Comparison of ENCODE assay signal across 19 mouse cellular contexts in the genomic region with DNA sequence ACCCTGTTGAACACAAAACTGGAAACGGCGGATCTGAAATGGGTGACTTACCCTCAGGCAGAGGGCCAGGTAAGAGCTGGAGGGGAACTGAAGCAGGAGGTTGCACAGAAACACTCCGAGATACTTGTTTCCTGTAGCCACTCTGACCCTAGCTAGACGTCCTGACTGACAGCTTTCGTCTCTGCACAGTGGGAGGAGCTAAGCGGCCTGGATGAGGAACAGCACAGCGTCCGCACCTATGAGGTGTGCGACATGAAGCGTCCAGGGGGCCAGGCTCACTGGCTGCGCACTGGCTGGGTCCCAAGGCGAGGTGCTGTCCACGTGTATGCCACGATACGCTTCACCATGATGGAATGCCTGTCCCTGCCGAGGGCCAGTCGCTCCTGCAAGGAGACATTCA. TPM values are rescaled to one million over a fixed set of nuclear protein-coding genes. Genes with fewer than 3 reads are reported as not detected.
A peak's percentile ranks its signal among the peaks of the same experiment; 100 is the strongest.
DNase-seq lines count a peak whose midpoint lies in the region; ATAC-seq and TF ChIP-seq lines count a peak whose summit lies in the region.
"Had no signal": no experiment of that assay in that cellular context is flagged by ENCODE, and none has a peak within 500 bp of the region (broad histone marks: within the 10 kb centered on the region; RNA-seq: fewer than 3 reads in every experiment).

No protein-coding gene starts in this region.

- H3K4me3 ChIP-seq in heart, adult 2 months = peak overlapping the region; percentile 27
- no peak overlapping the region for H3K4me3 ChIP-seq in kidney, embryonic 15.5 days (replicated peaks)
- H3K4me3 ChIP-seq in megakaryocyte, embryonic 14.5 days (replicated peaks) = peak overlapping the region; percentile 25
- H3K4me3 ChIP-seq: left cerebral cortex, adult 2 months; limb, embryonic 15.5 days; midbrain, embryonic 13.5 days had no signal

- no peaks in the 10 kb centered on the region for H3K9me3 ChIP-seq in kidney, embryonic 15.5 days (replicated peaks)
- no peaks in the 10 kb centered on the region for H3K9me3 ChIP-seq in megakaryocyte, embryonic 14.5 days
- H3K9me3 ChIP-seq: limb, embryonic 15.5 days; midbrain, embryonic 13.5 days had no signal

- H3K27me3 ChIP-seq in heart, adult 2 months (ENCODE audit: control insufficient read depth, insufficient read depth, low read length) = no peaks in the 10 kb centered on the region
- H3K27me3 ChIP-seq in kidney, embryonic 15.5 days = no peaks in the 10 kb centered on the region
- H3K27me3 ChIP-seq in megakaryocyte, embryonic 14.5 days (replicated peaks) = peaks cover 64% of the 10 kb centered on the region
- H3K27me3 ChIP-seq: limb, embryonic 15.5 days had no signal

- no peak for TF ChIP-seq EP300 in heart, adult 2 months (IDR thresholded peaks at IDR 0.05; ENCODE audit: insufficient read depth, low read depth, low read length)

- no peak for ATAC-seq in kidney, embryonic 15.5 days (replicated peaks; ENCODE audit: low FRiP score)
- ATAC-seq in megakaryocyte, adult 5-6 weeks (ENCODE audit: poor library complexity, severe bottlenecking) = no peak
- ATAC-seq: hindbrain, postnatal 0 days; midbrain, embryonic 13.5 days had no signal

- peak overlapping the region; percentile 4; the same call in 1 of the 2 replicates for H3K9ac ChIP-seq in heart, adult 2 months (ENCODE audit: low read depth, low read length)
- no peak overlapping the region for H3K9ac ChIP-seq in kidney, embryonic 15.5 days
- H3K9ac ChIP-seq: limb, embryonic 15.5 days; midbrain, embryonic 13.5 days had no signal

- intact Hi-C loops in heart, adult 2 months (cut with DNase I) = loop anchor here (5.0 kb wide), 1 partner anchor 428 kb away; no protein-coding TSS in a partner anchor
- intact Hi-C loops in heart, postnatal 25 days (cut with DNase I) = loop anchor here (2.0 kb wide), 1 partner anchor 19 kb away; no protein-coding TSS in a partner anchor

- 0 out of 2 replicates have a peak, but pooled peaks have one; percentile 12 for TF ChIP-seq POLR2A in heart, adult 2 months (IDR thresholded peaks at IDR 0.05; ENCODE audit: insufficient read depth, low read depth, low read length)

- no peak for DNase-seq in heart, adult 2 months
- DNase-seq in heart, postnatal 25 days (ENCODE audit: low spot score) = no peak
- no peak for DNase-seq in kidney, postnatal 14 days
- DNase-seq in urinary bladder, postnatal 4 days (ENCODE audit: low spot score in 2 of 2) = no peak
- DNase-seq in frontal cortex, postnatal 25 days (ENCODE audit: low spot score in 2 of 2) = no peak
- DNase-seq: adrenal gland, postnatal 36 days; cerebellum, postnatal 25 days; kidney, adult 9 months; lung, adult 2 months; right cerebral cortex, adult 18-20 months; thymus, postnatal 14 days had no signal

- H3K27ac ChIP-seq in heart, adult 2 months = peak overlapping the region; percentile 31
- H3K27ac ChIP-seq in kidney, embryonic 15.5 days = no peak overlapping the region
- H3K27ac ChIP-seq: hindbrain, postnatal 0 days; left cerebral cortex, adult 2 months; limb, embryonic 15.5 days; midbrain, embryonic 13.5 days; stomach, postnatal 0 days had no signal

- peaks cover 22% of the 10 kb centered on the region for H3K36me3 ChIP-seq in heart, adult 2 months (ENCODE audit: control insufficient read depth, insufficient read depth, low read length)
- H3K36me3 ChIP-seq in kidney, embryonic 15.5 days = peaks cover 58% of the 10 kb centered on the region
- no peaks in the 10 kb centered on the region for H3K36me3 ChIP-seq in megakaryocyte, embryonic 14.5 days (replicated peaks; ENCODE audit: low read length)

- peaks cover 9% of the 10 kb centered on the region for H3K79me2 ChIP-seq in heart, adult 2 months (replicated peaks; ENCODE audit: control insufficient read depth, insufficient read depth, low read length)

- 57% methylated on average over 17 of the region's 17 CpGs for WGBS in heart, adult 2 months
- 83% methylated on average over 17 of the region's 17 CpGs for WGBS in kidney, embryonic 15.5 days

- peak overlapping the region; percentile 86 for H3K4me2 ChIP-seq in kidney, embryonic 15.5 days
- H3K4me2 ChIP-seq: limb, embryonic 15.5 days; midbrain, embryonic 13.5 days had no signal

- no peak for TF ChIP-seq CTCF in heart, adult 2 months (IDR thresholded peaks at IDR 0.05)

- H3K4me1 ChIP-seq in heart, adult 2 months (ENCODE audit: control insufficient read depth, insufficient read depth, low read length) = peaks cover 11% of the 10 kb centered on the region
- H3K4me1 ChIP-seq in kidney, embryonic 15.5 days = peaks cover 47% of the 10 kb centered on the region
- H3K4me1 ChIP-seq in megakaryocyte, embryonic 14.5 days = peaks cover 12% of the 10 kb centered on the region; the same call in 1 of the 2 replicates

RNA-seq across cellular contexts. Expression of a gene that starts 4.2 kb away (rescaled TPM):
- total RNA-seq in heart, adult 2 months (2021) = 10 to 100 TPM; 45.9 to 53.9 TPM
- polyA plus RNA-seq in heart, adult 2 months (2012; rRNA removed) = 35.2 and 51.8 TPM in 2 replicates
- total RNA-seq in heart, postnatal 25 days (2021) = 10 to 100 TPM; 52.5 to 64.2 TPM
- polyA plus RNA-seq in kidney, embryonic 15.5 days (2015; fragmentation: Nextera tagmentation; extraction: Ambion mirVana) = 49.1 and 54.9 TPM in 2 replicates
- not detected in 2 replicates for polyA plus RNA-seq in megakaryocyte, embryonic 14.5 days (2012; ENCODE audit: insufficient read depth, low replicate concordance)
- total RNA-seq in megakaryocyte, adult 5-6 weeks (2015) = 0.16 TPM in 1 of 2 replicates, not detected in the other
- not detected in 2 replicates for total RNA-seq in megakaryocyte, adult 5-6 weeks (2017)

RNA-seq across cellular contexts. Expression of a gene that starts 20.7 kb away (rescaled TPM):
- 1 to 10 TPM; 1.7 to 2.2 TPM for total RNA-seq in heart, adult 2 months (2021)
- polyA plus RNA-seq in heart, adult 2 months (2012; rRNA removed) = 6.0 and 8.9 TPM in 2 replicates
- 1 to 10 TPM; 2.7 to 3.0 TPM for total RNA-seq in heart, postnatal 25 days (2021)
- polyA plus RNA-seq in kidney, embryonic 15.5 days (2015; fragmentation: Nextera tagmentation; extraction: Ambion mirVana) = 14.2 and 16.0 TPM in 2 replicates
- 2.5 and 6.4 TPM in 2 replicates for polyA plus RNA-seq in megakaryocyte, embryonic 14.5 days (2012; ENCODE audit: insufficient read depth, low replicate concordance)
- 12.8 and 13.4 TPM in 2 replicates for total RNA-seq in megakaryocyte, adult 5-6 weeks (2015)
- 20.9 and 21.6 TPM in 2 replicates for total RNA-seq in megakaryocyte, adult 5-6 weeks (2017)

RNA-seq across cellular contexts. Expression of a gene that starts 39.9 kb away (rescaled TPM):
- 10 to 100 TPM; 12.5 to 13.6 TPM for total RNA-seq in heart, adult 2 months (2021)
- polyA plus RNA-seq in heart, adult 2 months (2012; rRNA removed) = 23.5 and 24.2 TPM in 2 replicates
- total RNA-seq in heart, postnatal 25 days (2021) = 10 to 100 TPM; 10.8 to 13.3 TPM
- polyA plus RNA-seq in kidney, embryonic 15.5 days (2015; fragmentation: Nextera tagmentation; extraction: Ambion mirVana) = 77.9 and 87.5 TPM in 2 replicates
- 35.0 and 68.0 TPM in 2 replicates for polyA plus RNA-seq in megakaryocyte, embryonic 14.5 days (2012; ENCODE audit: insufficient read depth, low replicate concordance)
- 4.1 and 4.2 TPM in 2 replicates for total RNA-seq in megakaryocyte, adult 5-6 weeks (2015)
- 2.1 and 2.9 TPM in 2 replicates for total RNA-seq in megakaryocyte, adult 5-6 weeks (2017)

RNA-seq across cellular contexts. Expression of a gene that starts 46.6 kb away (rescaled TPM):
- 10 to 100 TPM; 60.5 to 66.4 TPM for total RNA-seq in heart, adult 2 months (2021)
- 63.9 and 74.2 TPM in 2 replicates for polyA plus RNA-seq in heart, adult 2 months (2012; rRNA removed)
- 10 to 100 TPM; 67.1 to 67.7 TPM for total RNA-seq in heart, postnatal 25 days (2021)
- polyA plus RNA-seq in kidney, embryonic 15.5 days (2015; fragmentation: Nextera tagmentation; extraction: Ambion mirVana) = 141 and 158 TPM in 2 replicates
- polyA plus RNA-seq in megakaryocyte, embryonic 14.5 days (2012; ENCODE audit: insufficient read depth, low replicate concordance) = 163 and 271 TPM in 2 replicates
- 71.9 and 97.1 TPM in 2 replicates for total RNA-seq in megakaryocyte, adult 5-6 weeks (2015)
- total RNA-seq in megakaryocyte, adult 5-6 weeks (2017) = 158 and 222 TPM in 2 replicates

RNA-seq across cellular contexts. Expression of a gene that starts 59.7 kb away (rescaled TPM):
- total RNA-seq in heart, adult 2 months (2021) = 1 to 10 TPM; 8.1 to 8.8 TPM
- 11.8 and 12.8 TPM in 2 replicates for polyA plus RNA-seq in heart, adult 2 months (2012; rRNA removed)
- 1 to 10 TPM; 8.3 to 8.7 TPM for total RNA-seq in heart, postnatal 25 days (2021)
- polyA plus RNA-seq in kidney, embryonic 15.5 days (2015; fragmentation: Nextera tagmentation; extraction: Ambion mirVana) = 5.9 and 7.3 TPM in 2 replicates
- polyA plus RNA-seq in megakaryocyte, embryonic 14.5 days (2012; ENCODE audit: insufficient read depth, low replicate concordance) = 278 and 294 TPM in 2 replicates
- 0.18 and 1.4 TPM in 2 replicates for total RNA-seq in megakaryocyte, adult 5-6 weeks (2015)
- 0.24 and 0.59 TPM in 2 replicates for total RNA-seq in megakaryocyte, adult 5-6 weeks (2017)

Comparison
In these comparisons a context has a peak if more than half of its experiments do, and no peak if none do; other contexts are left out.
1. RNA of a gene that starts 4.2 kb away (total RNA-seq): 52.5 to 64.2 TPM in heart, postnatal 25 days and 45.9 to 53.9 TPM in heart, adult 2 months; 0.16 TPM in megakaryocyte, adult 5-6 weeks; every median in the first group is over 10 times any median in the second.